Mouse (Mus musculus) spleen, adult 2 months (tissue): ENCODE data around the gene Plcb1.

Experiments used
- CTCF ChIP-seq: fragments of 200-500 bp; IDR thresholded peaks from 2 replicates; pipeline ENCODE4 v1.5.1; 2011; ENCODE audit warnings: mild to moderate bottlenecking, inconsistent platforms; ENCODE audit not compliant: insufficient read depth, insufficient read length, insufficient replicate concordance; ENCODE audit errors: extremely low read depth
- POLR2A ChIP-seq: fragments of 200-500 bp; IDR thresholded peaks from 2 replicates; pipeline ENCODE4 v1.6.1; 2011; ENCODE audit warnings: low read depth, low read length, inconsistent platforms

DNA sequence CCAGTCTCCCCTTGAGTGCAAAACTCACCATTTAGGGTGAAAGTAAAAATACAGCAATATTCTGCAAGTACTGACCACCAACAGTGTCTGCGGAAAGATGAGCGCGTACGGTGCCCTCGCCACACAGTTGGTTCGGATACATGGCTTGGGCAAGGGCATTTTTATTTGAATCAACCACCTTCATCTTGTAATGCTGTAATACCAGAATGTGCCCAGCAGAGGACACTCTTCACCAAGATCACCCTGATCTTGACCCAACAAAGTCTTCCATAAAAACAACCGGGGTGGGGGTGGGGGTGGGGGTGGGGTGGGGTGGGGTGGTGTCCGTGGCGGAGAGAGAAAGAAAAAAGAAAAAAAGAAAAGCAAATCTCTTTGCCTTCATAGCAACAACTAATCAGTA, 602.1 kb downstream of the Plcb1 start:
- TF ChIP-seq CTCF (no peak), POLR2A (no peak)
